Mouse (Mus musculus): ENCODE data around the gene Pik3r6.

- TF ChIP-seq CTCF (IDR thresholded peaks at IDR 0.05; ENCODE audit: control insufficient read depth, insufficient read depth, insufficient replicate concordance, low read depth, low read length) (no peak), POLR2A (IDR thresholded peaks at IDR 0.05; ENCODE audit: control insufficient read depth, low read depth, low read length) (no peak)
Observed at GRCm38 (mm10) chr11:68536026-68536425, 33.2 kb downstream of the Pik3r6 start.

Measured in testis, adult 2 months (tissue).